Mouse (Mus musculus): ENCODE results near the gene Megf9. TPM values are rescaled to one million over a fixed set of nuclear protein-coding genes. Genes with fewer than 3 reads are reported as not detected.
A peak's percentile ranks its signal among the peaks of the same experiment; 100 is the strongest.

The Megf9 gene
- polyA plus RNA-seq, 1 experiment from 2014 or later: 6.4 TPM

GRCm38 (mm10) chr4:70535289-70535688 is 494 bp upstream of the Megf9 start:
- peak overlapping the region; percentile 82 to 93 for H3K27ac ChIP-seq (replicated peaks in 1 of 2; ENCODE audit: control insufficient read depth in 1 of 2, insufficient read depth in 1 of 2, low read depth in 2 of 2, low read length in 2 of 2)
- no peaks in the 10 kb centered on the region for H3K9me3 ChIP-seq (ENCODE audit: control insufficient read depth, low read length)
- 2% methylated on average over 17 of the region's 18 CpGs for WGBS
- ATAC-seq (ENCODE audit: insufficient number of reproducible peaks, insufficient read depth, low FRiP score, low read depth): peak; percentile 0; the same call in 1 of the 2 replicates
- H3K27me3 ChIP-seq (ENCODE audit: control insufficient read depth, insufficient read depth, low read length): no peaks in the 10 kb centered on the region
- peak overlapping the region; percentile 92 for H3K4me2 ChIP-seq (ENCODE audit: low read length)
- peak overlapping the region; percentile 92 for H3K9ac ChIP-seq (ENCODE audit: low read length)
- H3K4me1 ChIP-seq (ENCODE audit: control insufficient read depth in 2 of 2, insufficient read depth in 2 of 2, low read length in 2 of 2): peaks cover 5 to 18% of the 10 kb centered on the region in 2 experiments
- H3K36me3 ChIP-seq (ENCODE audit: control insufficient read depth, insufficient read depth, low read length): no peaks in the 10 kb centered on the region
- H3K4me3 ChIP-seq (ENCODE audit: control insufficient read depth in 1 of 2, insufficient read depth in 1 of 2, low read depth in 1 of 2, low read length in 2 of 2): peak overlapping the region; percentile 61 to 91

GRCm38 (mm10) chr4:70534078-70534890 is 511 bp downstream of the Megf9 start:
- peaks cover 5 to 18% of the 10 kb centered on the region in 2 experiments for H3K4me1 ChIP-seq (ENCODE audit: control insufficient read depth in 2 of 2, insufficient read depth in 2 of 2, low read length in 2 of 2)
- ATAC-seq (ENCODE audit: insufficient number of reproducible peaks, insufficient read depth, low FRiP score, low read depth): peak; percentile 7

GRCm38 (mm10) chr4:70533056-70533805 is 1.6 kb downstream of the Megf9 start:
- Histone ChIP-seq H3K27me3 (ENCODE audit: control insufficient read depth, insufficient read depth, low read length) (no peaks in the 10 kb centered on the region), H3K27ac (replicated peaks in 1 of 2; ENCODE audit: control insufficient read depth in 1 of 2, insufficient read depth in 1 of 2, low read depth in 2 of 2, low read length in 2 of 2) (no peak overlapping the region), H3K9me3 (ENCODE audit: control insufficient read depth, low read length) (no peaks in the 10 kb centered on the region), H3K4me2 (ENCODE audit: low read length) (peak overlapping the region; percentile 92), H3K36me3 (ENCODE audit: control insufficient read depth, insufficient read depth, low read length) (no peaks in the 10 kb centered on the region), H3K4me1 (ENCODE audit: control insufficient read depth in 2 of 2, insufficient read depth in 2 of 2, low read length in 2 of 2) (peaks cover 5 to 18% of the 10 kb centered on the region in 2 experiments), H3K4me3 (ENCODE audit: control insufficient read depth in 1 of 2, insufficient read depth in 1 of 2, low read depth in 1 of 2, low read length in 2 of 2) (peak overlapping the region in 1 of 2 experiments; percentile 91; a peak in 3 of 4 replicates), H3K9ac (ENCODE audit: low read length) (peak overlapping the region; percentile 86)
- 78% methylated on average over 3 of the region's 3 CpGs for WGBS
- ATAC-seq (ENCODE audit: insufficient number of reproducible peaks, insufficient read depth, low FRiP score, low read depth): no peak

More at GRCm38 (mm10) chr4:70534078-70534890, 511 bp downstream of the Megf9 start:
- Histone ChIP-seq H3K9ac (ENCODE audit: low read length) (peak overlapping the region; percentile 86), H3K9me3 (ENCODE audit: control insufficient read depth, low read length) (no peaks in the 10 kb centered on the region), H3K27me3 (ENCODE audit: control insufficient read depth, insufficient read depth, low read length) (no peaks in the 10 kb centered on the region), H3K4me2 (ENCODE audit: low read length) (peak overlapping the region; percentile 92), H3K4me3 (ENCODE audit: control insufficient read depth in 1 of 2, insufficient read depth in 1 of 2, low read depth in 1 of 2, low read length in 2 of 2) (peak overlapping the region; percentile 58 to 91), H3K27ac (replicated peaks in 1 of 2; ENCODE audit: control insufficient read depth in 1 of 2, insufficient read depth in 1 of 2, low read depth in 2 of 2, low read length in 2 of 2) (no peak overlapping the region), H3K36me3 (ENCODE audit: control insufficient read depth, insufficient read depth, low read length) (no peaks in the 10 kb centered on the region)
- under 1% methylated on average over 66 of the region's 66 CpGs for WGBS

GRCm38 (mm10) chr4:70531021-70531420 is 3.8 kb downstream of the Megf9 start:
- no peaks in the 10 kb centered on the region for H3K9me3 ChIP-seq (ENCODE audit: control insufficient read depth, low read length)
- H3K9ac ChIP-seq (ENCODE audit: low read length): no peak overlapping the region
- no peaks in the 10 kb centered on the region for H3K27me3 ChIP-seq (ENCODE audit: control insufficient read depth, insufficient read depth, low read length)
- H3K4me1 ChIP-seq (ENCODE audit: control insufficient read depth in 2 of 2, insufficient read depth in 2 of 2, low read length in 2 of 2): peaks cover 4 to 13% of the 10 kb centered on the region in 2 experiments
- no peak overlapping the region for H3K4me3 ChIP-seq (ENCODE audit: control insufficient read depth in 1 of 2, insufficient read depth in 1 of 2, low read depth in 1 of 2, low read length in 2 of 2)
- no peaks in the 10 kb centered on the region for H3K36me3 ChIP-seq (ENCODE audit: control insufficient read depth, insufficient read depth, low read length)
- H3K4me2 ChIP-seq (ENCODE audit: low read length): no peak overlapping the region
- WGBS: 86% methylated on average over 1 of the region's 1 CpGs
- ATAC-seq (ENCODE audit: insufficient number of reproducible peaks, insufficient read depth, low FRiP score, low read depth): no peak
- no peak overlapping the region for H3K27ac ChIP-seq (replicated peaks in 1 of 2; ENCODE audit: control insufficient read depth in 1 of 2, insufficient read depth in 1 of 2, low read depth in 2 of 2, low read length in 2 of 2)

GRCm38 (mm10) chr4:70528622-70529021 is 6.2 kb downstream of the Megf9 start:
- no peak for ATAC-seq (ENCODE audit: insufficient number of reproducible peaks, insufficient read depth, low FRiP score, low read depth)
- Histone ChIP-seq H3K4me1 (ENCODE audit: control insufficient read depth in 2 of 2, insufficient read depth in 2 of 2, low read length in 2 of 2) (peaks cover 0 to 2% of the 10 kb centered on the region in 2 experiments; a peak in 1 of 4 replicates), H3K36me3 (ENCODE audit: control insufficient read depth, insufficient read depth, low read length) (no peaks in the 10 kb centered on the region), H3K27me3 (ENCODE audit: control insufficient read depth, insufficient read depth, low read length) (no peaks in the 10 kb centered on the region), H3K9ac (ENCODE audit: low read length) (no peak overlapping the region), H3K9me3 (ENCODE audit: control insufficient read depth, low read length) (no peaks in the 10 kb centered on the region), H3K4me3 (ENCODE audit: control insufficient read depth in 1 of 2, insufficient read depth in 1 of 2, low read depth in 1 of 2, low read length in 2 of 2) (no peak overlapping the region), H3K27ac (replicated peaks in 1 of 2; ENCODE audit: control insufficient read depth in 1 of 2, insufficient read depth in 1 of 2, low read depth in 2 of 2, low read length in 2 of 2) (no peak overlapping the region), H3K4me2 (ENCODE audit: low read length) (no peak overlapping the region)
- 72% methylated on average over 3 of the region's 3 CpGs for WGBS

- Histone ChIP-seq H3K36me3 (ENCODE audit: control insufficient read depth, insufficient read depth, low read length) (no peaks in the 10 kb centered on the region), H3K27me3 (ENCODE audit: control insufficient read depth, insufficient read depth, low read length) (no peaks in the 10 kb centered on the region), H3K27ac (replicated peaks in 1 of 2; ENCODE audit: control insufficient read depth in 1 of 2, insufficient read depth in 1 of 2, low read depth in 2 of 2, low read length in 2 of 2) (no peak overlapping the region), H3K4me2 (ENCODE audit: low read length) (no peak overlapping the region), H3K4me1 (ENCODE audit: control insufficient read depth in 2 of 2, insufficient read depth in 2 of 2, low read length in 2 of 2) (no peaks in the 10 kb centered on the region), H3K9me3 (ENCODE audit: control insufficient read depth, low read length) (no peaks in the 10 kb centered on the region), H3K9ac (ENCODE audit: low read length) (no peak overlapping the region), H3K4me3 (ENCODE audit: control insufficient read depth in 1 of 2, insufficient read depth in 1 of 2, low read depth in 1 of 2, low read length in 2 of 2) (no peak overlapping the region)
- WGBS: 65% methylated on average over 2 of the region's 2 CpGs
- ATAC-seq (ENCODE audit: insufficient number of reproducible peaks, insufficient read depth, low FRiP score, low read depth): no peak
These were observed 11.4 kb downstream of the Megf9 start for GRCm38 (mm10) chr4:70523346-70523745.

- Histone ChIP-seq H3K27me3 (ENCODE audit: control insufficient read depth, insufficient read depth, low read length) (no peaks in the 10 kb centered on the region), H3K4me2 (ENCODE audit: low read length) (no peak overlapping the region), H3K4me1 (ENCODE audit: control insufficient read depth in 2 of 2, insufficient read depth in 2 of 2, low read length in 2 of 2) (no peaks in the 10 kb centered on the region), H3K27ac (replicated peaks in 1 of 2; ENCODE audit: control insufficient read depth in 1 of 2, insufficient read depth in 1 of 2, low read depth in 2 of 2, low read length in 2 of 2) (no peak overlapping the region), H3K36me3 (ENCODE audit: control insufficient read depth, insufficient read depth, low read length) (no peaks in the 10 kb centered on the region), H3K4me3 (ENCODE audit: control insufficient read depth in 1 of 2, insufficient read depth in 1 of 2, low read depth in 1 of 2, low read length in 2 of 2) (no peak overlapping the region), H3K9me3 (ENCODE audit: control insufficient read depth, low read length) (no peaks in the 10 kb centered on the region), H3K9ac (ENCODE audit: low read length) (no peak overlapping the region)
- ATAC-seq (ENCODE audit: insufficient number of reproducible peaks, insufficient read depth, low FRiP score, low read depth): no peak
- 88% methylated on average over 1 of the region's 1 CpGs for WGBS
These were observed 13.1 kb downstream of the Megf9 start for GRCm38 (mm10) chr4:70521506-70522292.
